Mouse (Mus musculus) liver, adult 2 months (tissue): ENCODE results near the gene Kirrel3. TPM values are rescaled to one million over a fixed set of nuclear protein-coding genes. Genes with fewer than 3 reads are reported as not detected.

Experiments
- DNase-seq: peaks from one replicate; pipeline ENCODE4 v3.0.0-alpha.2; 2011; ENCODE audit warnings: low read depth, low spot score; ENCODE audit errors: extremely low read depth
- H3K27ac ChIP-seq: fragments of 200-500 bp; replicated peaks from 2 replicates; pipeline ENCODE4 v1.5.1; 2012; ENCODE audit warnings: low read depth, mild to moderate bottlenecking, control low read depth, inconsistent platforms, low read length; ENCODE audit not compliant: insufficient read depth
- H3K27me3 ChIP-seq: fragments of 200-500 bp; 2 replicates; pipeline ENCODE4 v1.6.1; 2012; ENCODE audit warnings: mild to moderate bottlenecking, moderate library complexity, low read length, inconsistent platforms; ENCODE audit not compliant: control insufficient read depth, insufficient read depth
- H3K36me3 ChIP-seq: fragments of 200-500 bp; 2 replicates; pipeline ENCODE4 v1.6.1; 2012; ENCODE audit warnings: low read length, inconsistent platforms; ENCODE audit not compliant: control insufficient read depth, insufficient read depth
- H3K4me1 ChIP-seq: fragments of 200-500 bp; 2 replicates; pipeline ENCODE4 v1.6.1; 2011; ENCODE audit warnings: low read length; ENCODE audit not compliant: control insufficient read depth, insufficient read depth
- H3K4me3 ChIP-seq: fragments of 200-500 bp; 2 replicates; pipeline ENCODE4 v1.5.1; 2011; ENCODE audit warnings: low read depth, mild to moderate bottlenecking, control low read depth, low read length, moderate library complexity; ENCODE audit not compliant: insufficient read depth
- H3K79me2 ChIP-seq: fragments of 200-500 bp; 2 replicates; pipeline ENCODE4 v1.6.1; 2012; ENCODE audit warnings: inconsistent platforms, mild to moderate bottlenecking, low read length, moderate library complexity; ENCODE audit not compliant: control insufficient read depth, insufficient read depth
- H3K9ac ChIP-seq: fragments of 200-500 bp; 2 replicates; pipeline ENCODE4 v1.6.1; 2012; ENCODE audit warnings: low read depth, mild to moderate bottlenecking, control low read depth, inconsistent platforms, low read length
- CTCF ChIP-seq: fragments of 200-500 bp; IDR thresholded peaks from 2 replicates; pipeline ENCODE4 v1.5.1; 2011; ENCODE audit warnings: low read depth, low read length, control low read depth
- POLR2A ChIP-seq: fragments of 200-500 bp; IDR thresholded peaks from 2 replicates; pipeline ENCODE4 v1.6.1; 2011; ENCODE audit warnings: low read length, control low read depth; ENCODE audit not compliant: insufficient read depth; ENCODE audit errors: extremely low read depth
- WGBS: fragments of 180-500 bp; shearing (Covaris S2); methylation state at CpG from one replicate; pipeline ENCODE4 v1.1.7; 2018; 5-methylcytosine and 5-hydroxymethylcytosine counted together
- polyA plus RNA-seq: library from polyadenylated mRNA; depleted of rRNA; stranded (reverse); fragments of >200 nt; gene quantifications from 2 replicates; pipeline ENCODE4 v1.2.3, GENCODE M21; 2012
- total RNA-seq: library from RNA; depleted of rRNA; stranded (reverse); fragments of >200 nt; gene quantifications from 2 replicates; pipeline ENCODE4 v1.2.3, GENCODE M21; 2014

The Kirrel3 gene
- total and polyA plus RNA-seq, 2 experiments: 0.09 TPM; not detected in 1

GRCm38 (mm10) chr9:34865606-34866005 is 379.9 kb downstream of the Kirrel3 start:
- DNase-seq: no peak
- Histone ChIP-seq H3K9ac (no peak overlapping the region), H3K27ac (no peak overlapping the region), H3K4me3 (no peak overlapping the region), H3K4me1 (no peaks in the 10 kb centered on the region), H3K36me3 (no peaks in the 10 kb centered on the region), H3K27me3 (no peaks in the 10 kb centered on the region), H3K79me2 (no peaks in the 10 kb centered on the region)
- WGBS: 75% methylated on average over 6 of the region's 6 CpGs
- TF ChIP-seq CTCF (no peak), POLR2A (no peak)

DNA sequence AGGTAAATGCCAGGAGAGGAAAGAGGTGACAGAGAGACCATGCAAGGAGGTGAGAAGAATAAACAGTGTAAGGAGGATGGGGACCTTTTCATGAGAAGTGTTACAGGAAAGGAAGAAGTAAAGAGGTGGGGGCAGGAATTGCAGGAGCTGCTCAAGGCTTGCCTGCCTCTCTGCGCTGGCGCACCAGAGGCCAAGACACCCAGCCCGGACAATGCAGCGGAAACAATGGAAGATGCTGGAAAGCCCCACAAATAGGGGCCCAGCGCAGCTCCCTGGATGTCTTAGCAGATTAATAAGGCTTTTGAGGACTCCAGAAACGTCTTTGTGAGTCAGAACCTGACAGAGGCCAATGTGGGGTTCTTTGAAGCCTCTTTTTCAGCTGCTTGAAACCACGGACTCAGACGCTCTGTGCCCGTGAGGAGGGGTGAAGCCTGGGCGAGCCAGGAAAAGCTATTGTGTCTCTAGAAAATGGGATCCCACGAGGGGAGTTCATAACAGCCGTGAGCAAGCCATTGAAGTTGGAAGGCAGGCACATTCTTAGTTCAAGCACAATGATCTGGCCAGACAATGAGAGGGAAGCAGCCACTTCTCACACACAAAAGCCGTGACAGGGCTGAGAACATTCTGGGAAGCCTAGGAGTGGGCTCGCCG is 385.7 kb downstream of the Kirrel3 start:
- Histone ChIP-seq H3K27ac (no peak overlapping the region), H3K79me2 (no peaks in the 10 kb centered on the region), H3K27me3 (no peaks in the 10 kb centered on the region), H3K4me1 (no peaks in the 10 kb centered on the region), H3K4me3 (no peak overlapping the region), H3K36me3 (no peaks in the 10 kb centered on the region), H3K9ac (no peak overlapping the region)
- TF ChIP-seq POLR2A: no peak
- no peak for TF ChIP-seq CTCF
- no peak for DNase-seq
- 66% methylated on average over 15 of the region's 15 CpGs for WGBS

DNA sequence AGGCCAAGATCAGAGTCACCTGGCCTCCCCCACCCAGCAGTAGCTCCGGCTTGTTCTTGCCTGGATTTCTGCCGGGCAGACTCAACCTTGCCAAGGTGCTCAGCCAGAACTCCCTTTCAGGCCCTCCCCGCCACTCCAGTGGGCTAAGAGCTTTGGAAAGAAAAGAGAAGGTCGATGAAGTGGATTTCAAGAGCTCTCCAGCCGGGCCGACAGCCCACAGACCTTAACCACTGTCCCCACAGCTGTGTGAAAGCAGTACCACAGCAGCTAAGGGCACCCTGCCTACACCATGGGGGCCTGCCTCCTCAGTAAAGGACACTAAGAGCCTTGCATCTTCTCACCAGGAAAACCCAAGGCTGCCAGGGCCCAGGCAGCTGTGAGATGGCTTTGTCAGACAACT is 389.5 kb downstream of the Kirrel3 start:
- Histone ChIP-seq H3K36me3 (no peaks in the 10 kb centered on the region), H3K27me3 (no peaks in the 10 kb centered on the region), H3K4me1 (no peaks in the 10 kb centered on the region), H3K27ac (no peak overlapping the region), H3K9ac (no peak overlapping the region), H3K4me3 (no peak overlapping the region), H3K79me2 (no peaks in the 10 kb centered on the region)
- DNase-seq: no peak
- WGBS: 72% methylated on average over 6 of the region's 6 CpGs
- no peak for TF ChIP-seq POLR2A
- TF ChIP-seq CTCF: no peak

- no peak for TF ChIP-seq CTCF
- TF ChIP-seq POLR2A: no peak
- Histone ChIP-seq H3K4me1 (no peaks in the 10 kb centered on the region), H3K79me2 (no peaks in the 10 kb centered on the region), H3K9ac (no peak overlapping the region), H3K36me3 (no peaks in the 10 kb centered on the region), H3K27me3 (no peaks in the 10 kb centered on the region), H3K27ac (no peak overlapping the region), H3K4me3 (no peak overlapping the region)
- 54% methylated on average over 3 of the region's 3 CpGs for WGBS
- DNase-seq: no peak
Measured at GRCm38 (mm10) chr9:34877186-34877585, 391.5 kb downstream of the Kirrel3 start.

DNA sequence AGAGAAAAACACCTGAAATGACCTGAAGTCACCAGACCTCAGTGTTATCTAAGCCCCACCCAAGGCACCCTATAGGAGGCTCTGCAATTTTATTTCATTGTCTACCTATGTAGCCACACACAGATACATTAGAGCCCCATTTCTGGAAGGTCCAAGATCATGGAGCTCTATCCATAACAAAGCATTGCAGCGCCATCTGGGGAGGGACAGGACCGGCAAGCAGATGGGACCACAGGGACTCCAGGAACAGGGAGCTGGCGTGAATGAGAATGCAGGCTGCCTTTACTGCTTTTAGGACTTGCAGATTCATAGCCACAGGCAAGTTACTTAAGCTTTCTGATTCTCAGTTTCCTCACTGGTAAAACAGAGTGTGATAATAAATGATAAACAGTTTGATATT is 392.1 kb downstream of the Kirrel3 start:
- TF ChIP-seq CTCF: no peak
- no peak for TF ChIP-seq POLR2A
- Histone ChIP-seq H3K79me2 (no peaks in the 10 kb centered on the region), H3K27ac (no peak overlapping the region), H3K4me3 (no peak overlapping the region), H3K4me1 (no peaks in the 10 kb centered on the region), H3K9ac (no peak overlapping the region), H3K27me3 (no peaks in the 10 kb centered on the region), H3K36me3 (no peaks in the 10 kb centered on the region)
- no peak for DNase-seq
- WGBS: 69% methylated on average over 3 of the region's 3 CpGs

DNA sequence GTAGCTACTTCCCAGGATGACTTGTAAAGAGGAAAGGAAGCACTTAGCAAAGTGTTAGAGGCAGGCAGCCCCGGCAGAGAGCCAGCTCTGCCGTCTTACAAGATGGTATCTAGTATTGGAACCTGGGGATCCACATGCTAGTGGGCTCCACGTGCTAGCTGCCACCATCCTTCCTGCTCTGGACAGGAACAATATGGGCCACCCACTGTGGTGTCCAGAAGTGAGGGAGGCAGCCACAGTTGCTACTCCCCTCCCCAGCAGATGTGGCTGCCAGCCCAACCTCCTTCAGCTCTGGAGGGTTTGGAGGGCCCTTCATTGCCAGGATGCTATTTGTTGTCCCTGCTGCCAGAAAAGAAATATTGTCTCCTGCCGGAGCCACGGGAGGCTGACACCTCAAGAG is 396.1 kb downstream of the Kirrel3 start:
- Histone ChIP-seq H3K4me1 (no peaks in the 10 kb centered on the region), H3K36me3 (no peaks in the 10 kb centered on the region), H3K27ac (no peak overlapping the region), H3K79me2 (no peaks in the 10 kb centered on the region), H3K9ac (no peak overlapping the region), H3K4me3 (no peak overlapping the region), H3K27me3 (0 out of 2 replicates have a peak, but pooled peaks cover 3% of the 10 kb centered on the region)
- DNase-seq: no peak
- no peak for TF ChIP-seq POLR2A
- no peak for TF ChIP-seq CTCF
- 51% methylated on average over 5 of the region's 5 CpGs for WGBS
